ENCODE assay signal across 15 mouse cellular contexts in the genomic region with DNA sequence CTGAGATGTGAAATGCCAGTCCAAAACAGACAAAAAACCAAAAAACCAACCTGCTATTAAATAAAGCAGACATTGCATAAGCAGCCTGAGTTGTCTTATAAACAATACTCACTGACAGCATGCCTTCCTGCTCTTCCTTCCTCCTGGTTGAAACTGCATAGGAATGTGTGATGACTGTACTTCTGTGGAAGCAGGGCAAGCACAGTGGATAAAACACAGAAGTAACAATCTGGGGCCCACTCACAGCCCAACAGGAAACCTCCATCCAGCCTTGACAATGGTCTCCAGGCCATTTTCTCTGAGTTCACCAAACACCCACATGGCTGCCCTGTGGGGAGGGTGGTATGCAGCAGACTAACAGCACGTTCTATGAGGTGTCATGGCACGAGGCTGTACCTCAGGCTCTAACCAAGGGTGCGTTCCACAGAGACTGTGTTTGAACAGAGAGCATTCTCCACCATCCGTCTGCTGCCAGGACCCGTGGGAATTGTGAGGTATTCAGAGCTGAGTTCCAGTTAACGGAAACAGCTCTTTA. TPM values are rescaled to one million over a fixed set of nuclear protein-coding genes. Genes with fewer than 3 reads are reported as not detected.
DNase-seq lines count a peak whose midpoint lies in the region; ATAC-seq and TF ChIP-seq lines count a peak whose summit lies in the region.
"Had no signal": no experiment of that assay in that cellular context is flagged by ENCODE, and none has a peak within 500 bp of the region (broad histone marks: within the 10 kb centered on the region; RNA-seq: fewer than 3 reads in every experiment).

No protein-coding gene starts in this region.

- no peak overlapping the region for H3K4me2 ChIP-seq in intestine, embryonic 16.5 days (ENCODE audit: low read depth, low read length)
- no peak overlapping the region for H3K4me2 ChIP-seq in intestine, postnatal 0 days (replicated peaks; ENCODE audit: low read depth)
- H3K4me2 ChIP-seq in midbrain, embryonic 11.5 days, result no peak overlapping the region
- H3K4me2 ChIP-seq in midbrain, embryonic 13.5 days (replicated peaks), result no peak overlapping the region
- H3K4me2 ChIP-seq: forebrain, embryonic 15.5 days; hindbrain, embryonic 12.5 days; liver, embryonic 15.5 days had no signal

- peaks cover 100% of the 10 kb centered on the region for H3K79me2 ChIP-seq in macrophage (ENCODE audit: inconsistent target)

- DNase-seq in heart, adult 11 months, result peak; percentile 91
- no peak for DNase-seq in heart, postnatal 10 days
- DNase-seq in midbrain, embryonic 11.5 days (ENCODE audit: low spot score, missing footprints), result peak; percentile 70
- DNase-seq in embryo, embryonic 10.5 days (ENCODE audit: low spot score), result no peak
- DNase-seq: adrenal gland, postnatal 25 days; kidney, postnatal 36 days had no signal

- H3K9me3 ChIP-seq in intestine, embryonic 16.5 days (ENCODE audit: control insufficient read depth, low read length), result no peaks in the 10 kb centered on the region
- no peaks in the 10 kb centered on the region for H3K9me3 ChIP-seq in intestine, postnatal 0 days (ENCODE audit: control insufficient read depth)
- H3K9me3 ChIP-seq in midbrain, embryonic 11.5 days (ENCODE audit: control insufficient read depth, low read length), result no peaks in the 10 kb centered on the region
- H3K9me3 ChIP-seq in midbrain, embryonic 13.5 days, result no peaks in the 10 kb centered on the region
- H3K9me3 ChIP-seq: forebrain, embryonic 15.5 days; G1E; hindbrain, embryonic 12.5 days; limb, embryonic 10.5 days; liver, embryonic 15.5 days had no signal

- no peaks in the 10 kb centered on the region for H3K36me3 ChIP-seq in intestine, embryonic 16.5 days (ENCODE audit: control insufficient read depth, insufficient read depth, low read length)
- no peaks in the 10 kb centered on the region; the same call in 1 of the 2 replicates for H3K36me3 ChIP-seq in intestine, postnatal 0 days (ENCODE audit: control insufficient read depth, insufficient read depth)
- no peaks in the 10 kb centered on the region for H3K36me3 ChIP-seq in midbrain, embryonic 11.5 days (ENCODE audit: control insufficient read depth, insufficient read depth, low read length)
- H3K36me3 ChIP-seq in midbrain, embryonic 13.5 days, result no peaks in the 10 kb centered on the region
- H3K36me3 ChIP-seq in macrophage (ENCODE audit: inconsistent target), result no peaks in the 10 kb centered on the region
- H3K36me3 ChIP-seq: forebrain, embryonic 15.5 days; G1E; hindbrain, embryonic 12.5 days; limb, embryonic 10.5 days; liver, embryonic 15.5 days had no signal

- no peak overlapping the region for H3K4me3 ChIP-seq in intestine, embryonic 16.5 days (ENCODE audit: low read length)
- H3K4me3 ChIP-seq in intestine, postnatal 0 days (ENCODE audit: low read depth, low read length), result no peak overlapping the region
- no peak overlapping the region for H3K4me3 ChIP-seq in midbrain, embryonic 11.5 days (ENCODE audit: low read depth, low read length)
- no peak overlapping the region for H3K4me3 ChIP-seq in midbrain, embryonic 13.5 days (replicated peaks)
- H3K4me3 ChIP-seq in macrophage (ENCODE audit: inconsistent target), result no peak overlapping the region
- H3K4me3 ChIP-seq: forebrain, embryonic 15.5 days; hindbrain, embryonic 12.5 days; limb, embryonic 10.5 days; liver, embryonic 15.5 days had no signal

- 0 out of 2 replicates have a peak, but pooled peaks cover 3% of the 10 kb centered on the region for H3K4me1 ChIP-seq in intestine, embryonic 16.5 days (ENCODE audit: control insufficient read depth, insufficient read depth, low read length)
- H3K4me1 ChIP-seq in intestine, postnatal 0 days (replicated peaks; ENCODE audit: control insufficient read depth, insufficient read depth, low read length), result 0 out of 2 replicates have a peak, but pooled peaks cover under 1% of the 10 kb centered on the region
- H3K4me1 ChIP-seq in midbrain, embryonic 11.5 days (ENCODE audit: control insufficient read depth, insufficient read depth, low read length), result no peaks in the 10 kb centered on the region
- H3K4me1 ChIP-seq in midbrain, embryonic 13.5 days (replicated peaks), result peaks cover 6% of the 10 kb centered on the region

- no peak overlapping the region for H3K9ac ChIP-seq in intestine, embryonic 16.5 days (ENCODE audit: low read depth, low read length)
- H3K9ac ChIP-seq in intestine, postnatal 0 days (ENCODE audit: low read depth, low read length), result no peak overlapping the region
- H3K9ac ChIP-seq in midbrain, embryonic 11.5 days (ENCODE audit: low read length), result no peak overlapping the region
- H3K9ac ChIP-seq in midbrain, embryonic 13.5 days (replicated peaks), result no peak overlapping the region
- H3K9ac ChIP-seq: forebrain, embryonic 15.5 days; hindbrain, embryonic 12.5 days; liver, embryonic 15.5 days had no signal

- 41% methylated on average over 6 of the region's 6 CpGs for WGBS in intestine, embryonic 16.5 days
- WGBS in intestine, postnatal 0 days, result 49% methylated on average over 6 of the region's 6 CpGs
- 73% methylated on average over 6 of the region's 6 CpGs for WGBS in midbrain, embryonic 11.5 days
- WGBS in midbrain, embryonic 13.5 days, result 72% methylated on average over 6 of the region's 6 CpGs
- WGBS in macrophage (ENCODE audit: missing documents), result 65% methylated on average over 6 of the region's 6 CpGs

- no peaks in the 10 kb centered on the region for H3K27me3 ChIP-seq in intestine, embryonic 16.5 days (replicated peaks; ENCODE audit: control insufficient read depth, insufficient read depth, low read length)
- H3K27me3 ChIP-seq in intestine, postnatal 0 days (replicated peaks; ENCODE audit: control insufficient read depth, insufficient read depth, low read length), result no peaks in the 10 kb centered on the region
- H3K27me3 ChIP-seq in midbrain, embryonic 11.5 days (ENCODE audit: control insufficient read depth, insufficient read depth, low read length), result no peaks in the 10 kb centered on the region
- no peaks in the 10 kb centered on the region for H3K27me3 ChIP-seq in midbrain, embryonic 13.5 days
- H3K27me3 ChIP-seq: forebrain, embryonic 15.5 days; hindbrain, embryonic 12.5 days; liver, embryonic 15.5 days had no signal

- intact Hi-C loops in heart, postnatal 10 days (cut with DNase I), result loop anchor here (2.0 to 5.0 kb wide), 2 partner anchors 35 to 352 kb away; no protein-coding TSS in a partner anchor

- no peak for ATAC-seq in intestine, embryonic 16.5 days
- no peak for ATAC-seq in intestine, postnatal 0 days
- ATAC-seq in midbrain, embryonic 11.5 days (ENCODE audit: low FRiP score), result no peak
- no peak for ATAC-seq in midbrain, embryonic 13.5 days
- ATAC-seq: forebrain, embryonic 15.5 days had no signal

- peak overlapping the region; percentile 50 for H3K27ac ChIP-seq in intestine, embryonic 16.5 days (ENCODE audit: low read length)
- no peak overlapping the region for H3K27ac ChIP-seq in intestine, postnatal 0 days (ENCODE audit: low read depth, low read length)
- no peak overlapping the region for H3K27ac ChIP-seq in midbrain, embryonic 11.5 days (ENCODE audit: low read depth, low read length)
- no peak overlapping the region for H3K27ac ChIP-seq in midbrain, embryonic 13.5 days
- H3K27ac ChIP-seq in macrophage, result peak overlapping the region; percentile 48
- H3K27ac ChIP-seq: forebrain, embryonic 15.5 days; hindbrain, embryonic 12.5 days; limb, embryonic 10.5 days; liver, embryonic 15.5 days had no signal

- no peak for TF ChIP-seq CTCF in intestine, postnatal 0 days (IDR thresholded peaks at IDR 0.05; ENCODE audit: low read depth)

RNA-seq across cellular contexts. Expression of gene Cyth1, which starts 26.0 kb away (rescaled TPM):
- total RNA-seq in heart, postnatal 10 days (2021), result 10 to 100 TPM; 51.2 to 59.7 TPM
- polyA plus RNA-seq in intestine, embryonic 16.5 days (2015; fragmentation: Nextera tagmentation; extraction: Ambion mirVana), result 9.6 and 9.8 TPM in 2 replicates
- 9.5 and 10.9 TPM in 2 replicates for polyA plus RNA-seq in intestine, postnatal 0 days (2015; fragmentation: Nextera tagmentation; extraction: Ambion mirVana)
- 12.3 and 12.8 TPM in 2 replicates for polyA plus RNA-seq in midbrain, embryonic 11.5 days (2014; fragmentation: Nextera tagmentation; extraction: Ambion mirVana)
- 22.3 and 30.7 TPM in 2 replicates for polyA plus RNA-seq in midbrain, embryonic 13.5 days (2015; fragmentation: Nextera tagmentation; extraction: Ambion mirVana)
- total RNA-seq in macrophage (2018; cell fraction: chromatin; rRNA removed), result 100 to 1,000 TPM in 22 of 26 experiments, 10 to 100 TPM in 4; 82.3 to 803 (median 180) TPM
- 100 to 1,000 TPM in 4 of 26 experiments, 10 to 100 TPM in 22; 32.2 to 107 (median 58.3) TPM for total RNA-seq in macrophage (2018; cell fraction: cytosol; rRNA removed)
- 100 to 1,000 TPM in 12 of 26 experiments, 10 to 100 TPM in 14; 39.3 to 441 (median 84.8) TPM for total RNA-seq in macrophage (2018; cell fraction: nucleus; rRNA removed)
- 62.6 to 194 TPM (median 68.7 TPM) in 3 replicates for polyA plus RNA-seq in macrophage (2018)

Comparison
In these comparisons a context has a peak if more than half of its experiments do, and no peak if none do; other contexts are left out.
1. DNase-seq: peak in heart, adult 11 months (single experiment) and midbrain, embryonic 11.5 days (single experiment); none in heart, postnatal 10 days (0 of 2) and embryo, embryonic 10.5 days (single experiment).
2. H3K27ac ChIP-seq: peak in intestine, embryonic 16.5 days (single experiment) and macrophage (single experiment); none in intestine, postnatal 0 days (single experiment), midbrain, embryonic 11.5 days (single experiment) and midbrain, embryonic 13.5 days (single experiment).